Mouse (Mus musculus) brain, embryonic 14.5 days (tissue): Measurements from ENCODE around the gene Sstr2.

Experiments
- CTCF ChIP-seq: fragments of 200-500 bp; IDR thresholded peaks from 2 replicates; pipeline ENCODE4 v1.5.1; 2012; ENCODE audit warnings: inconsistent platforms, mild to moderate bottlenecking, moderate library complexity, borderline replicate concordance; ENCODE audit not compliant: insufficient read depth, insufficient read length; ENCODE audit errors: extremely low read depth
- POLR2A ChIP-seq: fragments of 200-500 bp; IDR thresholded peaks from 2 replicates; pipeline ENCODE4 v1.6.1; 2012; ENCODE audit warnings: mild to moderate bottlenecking, inconsistent platforms, borderline replicate concordance; ENCODE audit not compliant: poor library complexity, insufficient read depth, insufficient read length, severe bottlenecking; ENCODE audit errors: extremely low read depth

- TF ChIP-seq CTCF: no peak
- TF ChIP-seq POLR2A: no peak
Observed at GRCm38 (mm10) chr11:113661835-113662351, 42.8 kb downstream of the Sstr2 start.
